Mouse (Mus musculus) intestine, embryonic 16.5 days (tissue): ENCODE measurements around the gene Chst15. TPM values are rescaled to one million over a fixed set of nuclear protein-coding genes. Genes with fewer than 3 reads are reported as not detected.

ENCODE experiments used
- ATAC-seq: fragments of 200-750 bp; cut with Nextera tagmentation; 2 replicates; pipeline ENCODE4 v1.8.0; 2017; ENCODE audit warnings: moderate TSS enrichment, moderate library complexity
- H3K27ac ChIP-seq: fragments of 300-500 bp; sonication (generic); 2 replicates; pipeline ENCODE4 v1.5.1; 2014; ENCODE audit warnings: mild to moderate bottlenecking, low read length
- H3K27me3 ChIP-seq: fragments of 300-500 bp; sonication (generic); replicated peaks from 2 replicates; pipeline ENCODE4 v1.6.1; 2014; ENCODE audit warnings: low read length, control low read depth, mixed read lengths; ENCODE audit not compliant: control insufficient read depth, insufficient read depth
- H3K36me3 ChIP-seq: fragments of 300-500 bp; sonication (generic); 2 replicates; pipeline ENCODE4 v1.6.1; 2014; ENCODE audit warnings: low read length, control low read depth; ENCODE audit not compliant: control insufficient read depth, insufficient read depth
- H3K4me1 ChIP-seq: fragments of 300-500 bp; sonication (generic); 2 replicates; pipeline ENCODE4 v1.6.1; 2014; ENCODE audit warnings: low read length, control low read depth, mixed read lengths; ENCODE audit not compliant: control insufficient read depth, insufficient read depth
- H3K4me2 ChIP-seq: fragments of 300-500 bp; sonication (generic); 2 replicates; pipeline ENCODE4 v1.6.1; 2014; ENCODE audit warnings: low read depth, low read length, control low read depth
- H3K4me3 ChIP-seq: fragments of 300-500 bp; sonication (generic); 2 replicates; pipeline ENCODE4 v1.5.1; 2014; ENCODE audit warnings: mild to moderate bottlenecking, low read length
- H3K9ac ChIP-seq: fragments of 300-500 bp; sonication (generic); 2 replicates; pipeline ENCODE4 v1.6.1; 2014; ENCODE audit warnings: low read depth, low read length
- H3K9me3 ChIP-seq: fragments of 300-500 bp; sonication (generic); 2 replicates; pipeline ENCODE4 v1.6.1; 2016; ENCODE audit warnings: low read length, control low read depth; ENCODE audit not compliant: control insufficient read depth
- WGBS: fragments of 180-500 bp; shearing (Covaris S2); extraction: QIAGEN DNeasy Blood & Tissue Kit; methylation state at CpG from one replicate; pipeline ENCODE4 v1.1.7; 2014; 5-methylcytosine and 5-hydroxymethylcytosine counted together
- polyA plus RNA-seq: library from polyadenylated mRNA; unstranded; fragments of >200 nt; fragmentation: Nextera tagmentation; extraction: Ambion mirVana; gene quantifications from 2 replicates; pipeline ENCODE4 v1.2.1, GENCODE M21; 2015

Gene Chst15
- polyA plus RNA-seq, 1 experiment from 2014 or later = 21.1 TPM

DNA sequence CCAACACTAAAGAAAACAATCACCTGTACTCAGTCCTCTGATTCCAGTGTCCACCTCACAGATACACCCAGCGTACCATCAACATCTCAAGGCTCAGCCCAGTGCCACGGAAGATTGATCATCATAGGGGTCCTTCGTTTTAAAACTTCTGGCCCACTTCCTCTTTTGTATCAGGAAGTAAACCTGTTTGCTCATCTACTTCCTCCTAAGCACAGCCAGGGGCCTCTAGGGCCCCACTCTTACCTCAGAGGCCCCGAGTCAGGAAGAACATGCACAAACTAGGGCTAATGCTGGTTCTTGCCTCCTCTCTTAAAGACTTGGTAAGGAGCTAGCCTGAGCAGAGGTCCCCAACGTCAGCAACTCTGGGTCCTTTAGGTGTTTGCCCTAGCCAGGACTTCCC lies 6.4 kb upstream of the Chst15 start:
- no peak overlapping the region for H3K9ac ChIP-seq
- peak overlapping the region; percentile 60; the same call in 1 of the 2 replicates for H3K27ac ChIP-seq
- ATAC-seq = 0 out of 2 replicates have a peak, but pooled peaks have one; percentile 31

DNA sequence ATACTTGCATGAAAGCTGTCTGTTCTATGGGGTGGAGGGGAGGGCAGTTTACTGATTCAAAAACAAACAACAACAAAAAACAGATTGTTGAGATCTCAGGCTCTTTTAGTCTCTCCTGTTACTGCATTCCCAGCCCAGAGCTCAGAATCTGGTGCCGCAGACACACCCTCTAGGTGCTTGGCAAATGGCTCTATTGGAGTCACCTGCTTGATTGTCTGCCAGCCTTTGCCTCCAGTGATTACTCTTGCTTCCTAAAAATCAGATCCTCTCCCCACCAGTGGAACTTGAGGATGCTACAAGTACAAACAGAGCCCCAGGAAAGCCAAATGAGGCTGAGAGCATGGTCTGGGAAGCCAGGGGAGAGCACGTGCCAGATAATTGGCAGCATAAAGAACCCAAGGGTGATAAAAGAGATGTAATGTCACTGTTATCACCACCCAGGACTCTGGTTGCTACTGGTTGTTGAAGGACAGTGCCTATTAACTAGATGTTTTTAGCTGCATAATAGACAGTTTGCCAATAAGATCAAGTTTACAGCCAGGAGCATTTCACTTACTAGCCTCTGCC lies 4.4 kb upstream of the Chst15 start:
- no peaks in the 10 kb centered on the region for H3K9me3 ChIP-seq
- H3K9ac ChIP-seq = no peak overlapping the region
- no peak for ATAC-seq
- H3K4me3 ChIP-seq = no peak overlapping the region
- H3K36me3 ChIP-seq = no peaks in the 10 kb centered on the region
- H3K27me3 ChIP-seq = no peaks in the 10 kb centered on the region
- H3K4me2 ChIP-seq = no peak overlapping the region
- H3K27ac ChIP-seq = no peak overlapping the region
- 79% methylated on average over 2 of the region's 2 CpGs for WGBS
- peaks cover 16% of the 10 kb centered on the region; the same call in 1 of the 2 replicates for H3K4me1 ChIP-seq

More for the DNA sequence above, 6.4 kb upstream of the Chst15 start:
- H3K4me3 ChIP-seq = no peak overlapping the region
- H3K4me2 ChIP-seq = no peak overlapping the region
- peaks cover 17% of the 10 kb centered on the region; the same call in 1 of the 2 replicates for H3K4me1 ChIP-seq
- H3K36me3 ChIP-seq = no peaks in the 10 kb centered on the region
- 66% methylated on average over 5 of the region's 5 CpGs for WGBS
- no peaks in the 10 kb centered on the region for H3K27me3 ChIP-seq
- no peaks in the 10 kb centered on the region for H3K9me3 ChIP-seq

DNA sequence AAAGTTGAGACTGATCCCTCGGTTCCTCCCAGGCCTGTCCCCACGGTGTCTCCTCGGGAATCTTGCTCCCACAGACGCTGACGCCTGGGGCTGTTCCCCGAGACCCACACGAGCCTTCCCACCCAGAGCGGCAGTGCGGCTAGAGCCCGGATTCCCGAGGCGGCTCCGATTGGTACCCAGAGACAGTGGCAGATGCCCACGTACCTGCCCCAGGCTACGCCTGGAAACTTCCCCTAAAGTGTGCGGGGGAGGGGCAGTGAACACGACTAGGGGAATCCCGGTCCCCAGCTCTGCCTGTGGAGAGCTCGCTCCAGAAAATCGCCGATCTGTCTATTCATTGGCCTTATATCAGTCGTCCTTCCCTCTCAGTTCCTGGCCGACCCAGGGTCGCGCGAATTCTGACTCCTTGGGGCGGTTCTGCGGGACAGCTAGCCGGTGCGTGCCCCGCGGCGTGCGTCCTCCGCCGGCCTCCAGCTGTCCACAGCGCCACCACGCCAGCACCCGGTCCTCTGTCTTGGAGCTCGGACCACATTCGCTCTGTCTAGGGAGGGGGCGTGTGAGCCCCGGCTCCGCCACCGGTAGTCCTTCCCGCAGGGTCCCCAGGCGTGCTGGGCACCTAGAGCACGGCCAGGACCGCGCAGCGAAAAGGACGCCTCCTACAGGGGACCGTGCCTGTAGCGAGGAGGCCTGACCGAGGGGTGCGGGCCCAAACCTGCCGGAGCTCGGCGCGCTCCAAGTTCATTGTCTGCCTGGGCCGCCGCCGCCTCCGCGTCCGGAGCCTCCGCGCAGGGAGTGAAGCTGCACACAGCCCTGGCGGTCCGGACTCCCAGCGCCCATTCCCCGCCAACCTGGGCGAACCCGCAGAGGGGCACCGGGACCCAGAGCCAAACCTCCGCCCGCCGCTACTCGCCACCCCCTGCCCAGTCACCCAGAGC lies 660 bp downstream of the Chst15 start:
- Histone ChIP-seq H3K4me3 (peak overlapping the region; percentile 84), H3K9ac (peak overlapping the region; percentile 89), H3K27me3 (no peaks in the 10 kb centered on the region), H3K36me3 (no peaks in the 10 kb centered on the region), H3K4me2 (peak overlapping the region; percentile 90), H3K27ac (peak overlapping the region; percentile 92), H3K9me3 (no peaks in the 10 kb centered on the region), H3K4me1 (peaks cover 31% of the 10 kb centered on the region)
- under 1% methylated on average over 79 of the region's 79 CpGs for WGBS
- ATAC-seq = peak; percentile 66

DNA sequence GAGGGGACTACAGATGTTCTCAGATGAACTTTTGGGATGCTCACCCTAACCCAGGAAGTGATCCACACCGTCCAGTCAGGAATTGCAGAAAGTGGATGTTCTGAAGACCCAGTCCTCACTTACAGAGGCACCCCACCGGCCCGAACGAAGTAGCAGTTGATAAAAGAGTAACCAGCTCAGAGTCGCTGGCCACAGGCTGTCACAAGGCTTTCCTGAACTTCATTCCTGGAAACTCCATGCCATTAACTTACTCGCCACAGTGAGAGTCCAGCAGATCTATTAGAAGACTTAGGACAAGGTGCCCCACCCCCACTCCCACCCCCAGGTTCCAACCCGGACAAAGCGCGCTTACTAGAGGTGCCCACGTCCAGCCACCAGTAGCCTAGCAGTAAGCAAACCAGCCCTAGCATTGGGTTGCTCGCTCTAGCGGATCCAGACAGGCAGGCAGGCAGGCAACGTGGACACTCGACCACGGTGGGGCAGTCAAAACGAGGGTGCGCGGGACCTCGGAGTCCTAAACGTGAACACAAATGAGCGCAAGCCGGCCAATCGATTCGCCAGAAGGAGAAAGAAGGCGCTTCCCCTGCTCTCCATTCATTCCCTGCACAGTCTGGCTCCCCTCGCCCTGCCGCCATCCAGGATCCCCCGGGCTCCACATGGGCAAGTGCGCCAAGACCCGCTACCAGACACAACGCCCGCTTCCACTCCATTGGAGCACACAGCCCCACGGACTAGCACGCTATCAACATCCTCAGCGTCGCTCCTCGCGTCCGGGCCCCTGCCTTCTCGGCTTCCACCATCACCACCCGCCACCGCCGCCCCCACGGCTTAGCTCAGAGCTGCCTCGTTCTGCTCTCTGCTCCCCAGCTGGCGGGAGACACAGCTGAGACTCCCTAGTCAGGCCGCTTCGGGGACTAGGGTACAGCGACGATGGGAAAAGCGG lies 1.6 kb downstream of the Chst15 start:
- Histone ChIP-seq H3K27me3 (no peaks in the 10 kb centered on the region), H3K27ac (peak overlapping the region; percentile 92), H3K4me2 (peak overlapping the region; percentile 90), H3K4me3 (peak overlapping the region; percentile 84), H3K36me3 (no peaks in the 10 kb centered on the region), H3K4me1 (peaks cover 31% of the 10 kb centered on the region), H3K9ac (peak overlapping the region; percentile 89), H3K9me3 (no peaks in the 10 kb centered on the region)
- WGBS = 2% methylated on average over 51 of the region's 51 CpGs
- ATAC-seq = peak; percentile 39

DNA sequence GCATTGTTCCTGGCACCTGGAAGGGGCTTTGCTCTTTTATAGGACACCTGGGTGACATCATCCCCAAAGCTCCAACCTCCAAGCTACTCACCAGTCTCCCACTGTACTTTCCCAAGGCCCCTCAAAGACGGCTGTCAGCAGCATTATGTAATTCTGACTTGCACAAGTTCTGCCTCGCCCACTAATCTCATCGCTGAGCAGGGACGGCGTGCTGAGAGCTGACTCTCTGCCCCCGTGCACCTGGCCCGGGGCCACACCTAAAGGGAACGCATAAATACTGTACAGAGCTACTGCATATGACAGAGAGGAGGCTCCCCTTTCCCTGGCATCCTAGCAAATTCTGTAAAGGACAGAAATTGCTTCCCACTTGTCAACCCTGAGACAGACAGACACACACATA lies 4.6 kb downstream of the Chst15 start:
- 24% methylated on average over 8 of the region's 8 CpGs for WGBS
- Histone ChIP-seq H3K9ac (peak overlapping the region; percentile 34; the same call in 1 of the 2 replicates), H3K27me3 (no peaks in the 10 kb centered on the region), H3K27ac (0 out of 2 replicates have a peak overlapping the region, but pooled peaks have one; percentile 2), H3K4me3 (no peak overlapping the region), H3K4me1 (peaks cover 54% of the 10 kb centered on the region), H3K9me3 (no peaks in the 10 kb centered on the region), H3K4me2 (peak overlapping the region; percentile 13; the same call in 1 of the 2 replicates), H3K36me3 (no peaks in the 10 kb centered on the region)
- peak; percentile 32 for ATAC-seq

DNA sequence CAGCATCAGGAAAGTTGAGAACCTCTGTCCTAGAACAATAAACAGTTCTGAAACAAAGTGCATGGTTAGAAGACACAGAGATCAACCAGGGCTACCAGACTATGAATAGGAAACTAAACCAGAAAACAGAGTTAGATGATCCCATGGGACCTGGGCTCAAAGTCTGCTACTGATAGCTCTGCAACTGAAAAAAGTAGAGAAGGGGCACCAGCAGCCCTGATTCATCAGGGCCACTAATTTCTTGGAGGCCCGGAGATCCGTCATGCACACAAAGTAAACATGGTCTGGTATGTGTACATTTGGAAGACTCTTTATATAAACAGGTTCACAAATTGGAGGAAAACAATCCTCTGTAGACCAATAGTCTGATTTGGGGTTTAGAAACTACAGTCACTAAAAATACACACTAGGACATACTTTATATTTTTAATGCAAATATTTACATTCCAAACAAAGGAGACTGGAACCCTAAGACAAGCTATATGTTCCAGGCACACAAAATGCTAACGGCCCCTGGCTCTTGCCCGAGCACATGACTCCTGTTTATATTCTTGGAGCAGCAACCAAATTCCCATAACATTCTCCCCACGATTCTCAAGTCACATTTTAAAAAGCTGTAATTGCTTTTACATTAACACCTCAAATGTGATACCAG lies 8.4 kb downstream of the Chst15 start:
- peak; percentile 66 for ATAC-seq
- WGBS = 24% methylated on average over 5 of the region's 5 CpGs
- peak overlapping the region; percentile 1; the same call in 1 of the 2 replicates for H3K4me2 ChIP-seq
- no peaks in the 10 kb centered on the region for H3K36me3 ChIP-seq
- no peaks in the 10 kb centered on the region for H3K9me3 ChIP-seq
- no peaks in the 10 kb centered on the region for H3K27me3 ChIP-seq
- H3K4me3 ChIP-seq = no peak overlapping the region
- H3K4me1 ChIP-seq = peaks cover 59% of the 10 kb centered on the region
- no peak overlapping the region for H3K9ac ChIP-seq
- peak overlapping the region; percentile 74 for H3K27ac ChIP-seq

DNA sequence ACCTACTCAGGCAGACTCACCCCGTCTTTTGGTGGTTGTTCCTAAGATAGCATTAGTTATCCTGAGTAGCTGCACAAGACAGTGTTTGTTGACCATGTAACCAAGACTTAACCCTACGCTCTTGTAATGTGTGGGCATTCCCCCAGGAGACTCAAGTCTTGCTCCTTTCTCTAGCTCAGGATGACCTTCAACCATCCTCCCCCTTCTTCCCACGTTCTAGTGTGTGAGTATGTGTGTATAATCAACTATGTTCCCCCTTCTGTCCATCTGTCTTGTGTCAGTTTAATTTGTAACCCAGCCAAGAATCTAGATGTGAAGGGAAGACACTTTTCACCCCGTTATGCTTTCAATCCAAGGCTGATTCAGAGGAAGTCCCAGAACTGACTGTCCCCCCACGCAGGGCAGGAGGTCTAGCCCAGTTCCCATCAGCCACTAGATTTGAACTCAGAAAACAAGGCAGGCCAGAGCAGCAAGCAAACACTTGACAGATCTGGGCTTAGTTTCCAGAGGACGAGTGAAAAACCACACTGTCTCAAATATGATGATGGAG lies 9.2 kb downstream of the Chst15 start:
- Histone ChIP-seq H3K4me1 (peaks cover 53% of the 10 kb centered on the region), H3K36me3 (no peaks in the 10 kb centered on the region), H3K9ac (no peak overlapping the region), H3K27ac (peak overlapping the region; percentile 74), H3K4me2 (no peak overlapping the region), H3K9me3 (no peaks in the 10 kb centered on the region), H3K4me3 (no peak overlapping the region), H3K27me3 (no peaks in the 10 kb centered on the region)
- ATAC-seq = peak; percentile 18; the same call in 1 of the 2 replicates
- WGBS = 48% methylated on average over 6 of the region's 6 CpGs

DNA sequence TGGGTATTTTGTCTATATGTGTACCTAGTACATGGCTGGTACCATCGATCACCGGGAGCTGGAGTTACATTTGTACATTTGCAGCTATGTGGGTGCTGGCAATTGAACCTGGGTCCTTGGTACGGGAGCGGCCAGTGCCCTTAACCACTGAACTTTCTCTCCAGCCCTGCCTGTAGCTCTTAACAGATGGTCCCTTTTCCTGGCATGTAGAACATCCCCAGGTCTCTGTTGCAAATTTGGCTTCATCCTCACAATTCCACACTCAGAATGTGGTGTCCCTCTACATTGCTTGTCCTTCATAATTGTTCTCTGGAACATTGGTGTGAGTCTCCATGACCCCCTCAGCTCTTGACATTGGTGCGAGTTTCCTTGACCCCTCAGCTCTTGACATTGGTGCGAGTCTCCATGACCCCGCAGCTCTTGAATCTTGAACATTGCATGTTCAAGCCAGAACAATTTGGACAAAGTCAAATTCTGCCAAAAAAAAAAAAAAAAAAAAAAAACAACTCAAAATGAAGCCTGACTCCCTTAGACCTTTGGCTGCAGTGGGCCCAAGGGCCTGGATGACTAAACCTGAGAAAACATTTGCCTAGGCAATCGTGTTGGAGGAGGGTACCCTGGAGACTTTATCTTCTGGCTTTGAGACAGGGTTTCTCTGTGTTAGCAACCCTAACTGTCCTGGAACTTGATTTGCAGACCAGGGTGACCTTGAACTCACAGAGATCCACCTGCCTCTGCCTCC lies 10.2 kb downstream of the Chst15 start:
- Histone ChIP-seq H3K36me3 (no peaks in the 10 kb centered on the region), H3K4me3 (no peak overlapping the region), H3K9ac (no peak overlapping the region), H3K27me3 (no peaks in the 10 kb centered on the region), H3K4me1 (peaks cover 54% of the 10 kb centered on the region), H3K9me3 (no peaks in the 10 kb centered on the region), H3K27ac (0 out of 2 replicates have a peak overlapping the region, but pooled peaks have one; percentile 21), H3K4me2 (no peak overlapping the region)
- 90% methylated on average over 8 of the region's 8 CpGs for WGBS
- no peak for ATAC-seq
